Mouse (Mus musculus) regulatory T cell (primary cell): ENCODE measurements at regions not wholly inside any gene's neighbourhood (a gene's known extent, or its start where the extent isn't known, plus 50 kb on each side); places are given as distances from the start of the nearest gene placed in this dataset.

Source experiments
- in situ Hi-C: fragments of 300-600 bp; cut with MboI, MseI; formaldehyde crosslinking; loops from one replicate; pipeline ENCODE4 v1.15.1; 2025; ENCODE audit warnings: high pct_unique_total_duplicates

DNA sequence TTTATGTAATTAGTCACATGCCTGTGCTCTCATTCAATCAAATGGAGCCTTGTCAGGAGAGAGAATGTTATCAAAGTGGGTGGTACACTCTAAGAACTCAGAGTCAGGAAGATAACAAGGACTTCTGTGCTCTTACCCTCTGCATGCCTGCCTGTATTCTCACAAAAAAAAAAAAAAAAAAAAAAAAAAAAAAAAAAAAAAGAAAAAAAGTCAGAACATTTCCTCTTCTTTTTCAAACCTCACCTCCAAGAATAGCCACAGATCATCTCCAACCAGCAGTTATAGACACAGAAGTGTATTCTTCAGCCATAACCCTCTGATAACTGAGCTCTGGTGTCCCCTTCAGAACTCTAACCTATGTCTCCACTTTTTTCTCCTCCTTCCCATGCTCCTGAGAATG is 77.5 kb downstream of the Abo start:
- in situ Hi-C loops: loop anchor here (10.0 kb wide), 1 partner anchor 1393 kb away; the partner anchor contains the start of genes Entpd2 and Npdc1

DNA sequence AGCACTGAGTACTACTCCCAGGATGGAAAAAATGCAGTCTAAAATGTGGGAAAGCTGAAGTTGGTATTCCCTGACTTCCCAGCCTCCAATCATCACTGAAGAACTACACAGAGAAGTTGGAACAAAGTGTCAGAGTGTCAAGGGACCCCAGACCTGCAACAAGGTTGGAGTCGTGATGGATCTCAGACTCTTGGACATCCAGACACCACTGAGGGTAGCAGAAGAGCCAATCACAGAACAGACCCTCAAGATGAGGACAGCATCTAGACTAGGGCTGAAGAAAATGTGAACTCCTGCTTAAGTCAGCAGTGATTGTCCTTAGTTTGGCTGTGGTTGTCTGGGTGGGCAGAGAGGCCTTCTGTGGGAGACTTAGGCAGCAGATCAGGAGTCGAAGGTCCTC is 87.8 kb downstream of the Abo start:
- in situ Hi-C loops: no loop called here

DNA sequence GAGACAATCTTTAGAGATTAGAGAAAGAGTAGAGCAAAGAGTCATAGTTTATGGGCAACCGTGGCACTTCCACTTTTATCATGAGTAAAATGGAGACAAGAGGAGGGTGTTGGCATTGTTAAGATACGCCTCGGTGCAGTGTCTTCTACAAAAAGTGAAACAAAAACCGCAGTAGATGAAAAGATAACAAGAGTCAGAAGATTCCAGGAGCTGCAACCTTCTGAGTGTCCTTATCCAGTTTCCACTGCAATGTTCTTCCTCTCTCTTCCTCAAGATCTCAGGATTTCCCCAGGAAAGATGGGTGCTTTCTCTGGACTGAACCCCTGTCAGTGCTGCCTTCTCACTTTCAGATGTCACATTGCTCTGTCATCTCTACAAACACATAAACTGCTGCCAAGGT is 82.3 kb upstream of the Lcn4 start:
- in situ Hi-C loops: no loop called here

DNA sequence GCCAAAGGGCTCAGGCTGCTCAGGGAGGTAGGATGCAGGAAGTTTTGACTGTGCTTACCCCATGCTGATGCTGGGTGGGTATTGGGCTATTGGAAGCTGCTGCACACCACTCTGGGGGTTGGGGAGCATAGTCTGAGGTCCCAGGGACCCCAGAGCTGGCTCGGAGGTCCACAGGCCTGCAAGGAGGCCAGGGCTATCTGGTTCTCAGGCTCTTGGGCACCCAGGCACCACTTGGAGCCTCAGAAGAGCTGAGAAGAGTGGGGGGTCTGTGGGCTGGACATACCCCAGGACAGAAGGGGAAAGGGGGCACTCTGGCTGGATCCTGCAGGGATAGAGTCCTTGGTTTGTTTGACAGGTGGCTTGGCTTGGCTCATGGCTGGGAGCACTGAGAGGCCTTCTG is 80.8 kb upstream of the Lcn4 start:
- in situ Hi-C loops: no loop called here

DNA sequence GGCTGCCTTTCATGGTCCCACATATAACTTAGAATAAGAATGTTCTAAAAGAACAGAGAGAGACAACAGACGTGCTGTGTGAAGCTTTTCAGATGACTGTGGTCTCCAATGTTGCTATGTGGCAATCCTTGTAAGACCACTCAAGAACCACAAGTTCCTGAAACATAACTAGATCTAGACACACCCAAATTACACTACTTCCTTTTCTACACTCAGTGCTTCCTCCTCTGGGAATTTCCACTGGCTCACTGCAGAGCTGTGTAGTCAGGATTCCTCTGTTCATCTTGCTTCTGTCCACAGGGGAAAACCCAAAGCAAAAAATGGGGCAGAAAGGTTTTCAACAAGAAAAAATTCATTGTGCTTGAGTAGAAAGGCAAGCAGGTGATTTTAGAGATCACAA is 73.3 kb upstream of the Lcn4 start:
- in situ Hi-C loops: no loop called here

DNA sequence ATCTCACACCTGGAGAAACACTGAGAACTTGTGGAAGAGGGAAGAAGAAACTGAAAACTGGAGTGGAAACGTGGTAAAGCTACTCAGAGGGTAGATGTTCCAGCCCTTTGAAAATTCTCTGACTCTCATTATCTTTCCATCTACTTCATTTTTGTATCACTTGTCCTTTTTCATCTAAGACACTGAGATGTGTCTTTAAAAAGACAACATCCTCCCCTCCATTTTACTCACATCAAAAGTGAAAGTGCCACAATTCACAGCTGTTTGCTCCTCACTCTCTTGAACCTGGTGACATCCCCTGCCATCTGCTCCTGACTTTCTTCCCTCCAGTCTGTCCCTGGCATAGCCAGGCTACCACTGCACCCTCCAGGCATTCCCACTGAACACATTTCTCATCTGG is 67.8 kb upstream of the Lcn4 start:
- in situ Hi-C loops: no loop called here

DNA sequence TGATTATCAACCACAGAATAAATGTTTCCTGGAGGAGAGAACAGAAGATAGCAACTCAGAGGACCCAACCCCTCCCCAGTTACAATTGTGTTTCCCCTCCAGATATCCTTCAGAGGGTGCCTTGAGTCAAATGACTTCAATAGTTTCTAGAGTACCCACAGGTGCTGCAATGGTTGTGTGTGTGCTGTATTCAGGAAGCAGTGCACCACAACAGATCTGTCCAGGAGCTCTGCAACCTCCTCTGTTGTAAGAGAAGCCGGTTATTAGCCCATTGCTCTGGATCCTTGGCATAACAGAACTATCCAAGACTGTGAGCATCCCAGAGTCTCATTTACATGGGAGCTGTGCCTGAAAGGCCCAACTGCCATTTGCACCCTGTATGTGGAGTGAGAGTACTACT is 66.6 kb upstream of the Lcn4 start:
- in situ Hi-C loops: no loop called here
